Mouse (Mus musculus): ENCODE data around the gene Zbtb7b.

Zbtb7b gene

GRCm38 (mm10) chr3:89365486-89366414 is 28.8 kb downstream of the Zbtb7b start:
- in situ Hi-C loops (cut with MboI) = no loop called here

GRCm38 (mm10) chr3:89365153-89365485 is 29.5 kb downstream of the Zbtb7b start, which contains the start of gene Dcst1:
Dcst1 (minus strand) TSS chr3:89365253.
- in situ Hi-C loops (cut with MboI) = no loop called here

GRCm38 (mm10) chr3:89364631-89365030 is 29.9 kb downstream of the Zbtb7b start:
- in situ Hi-C loops (cut with MboI) = no loop called here

- in situ Hi-C loops (cut with MboI) = no loop called here
Observed at GRCm38 (mm10) chr3:89361675-89362074, 32.9 kb downstream of the Zbtb7b start, which contains the start of gene Dcst2. Dcst2 (plus strand) TSS chr3:89361975.

- in situ Hi-C loops (cut with MboI) = no loop called here
Observed at GRCm38 (mm10) chr3:89360237-89360636, 34.3 kb downstream of the Zbtb7b start.

- in situ Hi-C loops (cut with MboI) = no loop called here
Observed at GRCm38 (mm10) chr3:89359630-89360029, 34.9 kb downstream of the Zbtb7b start.

- in situ Hi-C loops (cut with MboI) = no loop called here
Observed at GRCm38 (mm10) chr3:89356029-89356428, 38.5 kb downstream of the Zbtb7b start.

- in situ Hi-C loops (cut with MboI) = no loop called here
Observed at GRCm38 (mm10) chr3:89355512-89355902, 39.1 kb downstream of the Zbtb7b start.

- in situ Hi-C loops (cut with MboI) = no loop called here
Observed at GRCm38 (mm10) chr3:89354816-89355511, 39.6 kb downstream of the Zbtb7b start.

- in situ Hi-C loops (cut with MboI) = no loop called here
Observed at GRCm38 (mm10) chr3:89351271-89351670, 43.3 kb downstream of the Zbtb7b start.

GRCm38 (mm10) chr3:89349869-89350501 is 44.6 kb downstream of the Zbtb7b start, which contains the start of gene Adam15:
Adam15 (minus strand) TSS chr3:89349996.
- in situ Hi-C loops (cut with MboI) = loop anchor here (10.0 kb wide), 1 partner anchor 135 kb away; no protein-coding TSS in a partner anchor

- in situ Hi-C loops (cut with MboI) = loop anchor here (10.0 kb wide), 1 partner anchor 136 kb away; no protein-coding TSS in a partner anchor
Observed at GRCm38 (mm10) chr3:89348911-89349868, 45.4 kb downstream of the Zbtb7b start.

GRCm38 (mm10) chr3:89347916-89348315 is 46.7 kb downstream of the Zbtb7b start:
- in situ Hi-C loops (cut with MboI) = loop anchor here (10.0 kb wide), 1 partner anchor 137 kb away; no protein-coding TSS in a partner anchor

- in situ Hi-C loops (cut with MboI) = loop anchor here (10.0 kb wide), 1 partner anchor 138 kb away; no protein-coding TSS in a partner anchor
Observed at GRCm38 (mm10) chr3:89346815-89347540, 47.6 kb downstream of the Zbtb7b start.

GRCm38 (mm10) chr3:89343279-89343678 is 51.3 kb downstream of the Zbtb7b start:
- in situ Hi-C loops (cut with MboI) = loop anchor here (10.0 kb wide), 1 partner anchor 142 kb away; no protein-coding TSS in a partner anchor

GRCm38 (mm10) chr3:89341794-89342193 is 52.8 kb downstream of the Zbtb7b start:
- in situ Hi-C loops (cut with MboI) = loop anchor here (10.0 kb wide), 1 partner anchor 143 kb away; no protein-coding TSS in a partner anchor

GRCm38 (mm10) chr3:89340465-89340864 is 54.1 kb downstream of the Zbtb7b start:
- in situ Hi-C loops (cut with MboI) = loop anchor here (10.0 kb wide), 1 partner anchor 144 kb away; no protein-coding TSS in a partner anchor

- in situ Hi-C loops (cut with MboI) = no loop called here
Observed at GRCm38 (mm10) chr3:89339416-89339815, 55.2 kb downstream of the Zbtb7b start.

- in situ Hi-C loops (cut with MboI) = no loop called here
Observed at GRCm38 (mm10) chr3:89337721-89338578, 56.6 kb downstream of the Zbtb7b start, which contains the start of gene Efna4. Efna4 (minus strand) TSS chr3:89338028.

Data from mature B cell (primary cell).